22 mouse cellular contexts compared by ENCODE assay signal in genomic region chr9:104594979-104595378, GRCm38 (mm10). TPM values are rescaled to one million over a fixed set of nuclear protein-coding genes. Genes with fewer than 3 reads are reported as not detected.
DNase-seq lines count a peak whose midpoint lies in the region; ATAC-seq lines count a peak whose summit lies in the region.
"Had no signal": no experiment of that assay in that cellular context is flagged by ENCODE, and none has a peak within 500 bp of the region (broad histone marks: within the 10 kb centered on the region; RNA-seq: fewer than 3 reads in every experiment).

No protein-coding gene starts in this region.

- 51% methylated on average over 2 of the region's 2 CpGs for WGBS in hindbrain, embryonic 13.5 days
- 75% methylated on average over 2 of the region's 2 CpGs for WGBS in hindbrain, embryonic 12.5 days
- WGBS in limb, embryonic 12.5 days = 35% methylated on average over 2 of the region's 2 CpGs
- WGBS in limb, embryonic 10.5 days = 53% methylated on average over 2 of the region's 2 CpGs
- 36% methylated on average over 2 of the region's 2 CpGs for WGBS in limb, embryonic 13.5 days

- H3K4me1 ChIP-seq in hindbrain, embryonic 13.5 days (replicated peaks) = peaks cover 10% of the 10 kb centered on the region
- no peaks in the 10 kb centered on the region for H3K4me1 ChIP-seq in hindbrain, embryonic 12.5 days
- H3K4me1 ChIP-seq in limb, embryonic 12.5 days (replicated peaks) = peaks cover 13% of the 10 kb centered on the region
- H3K4me1 ChIP-seq in limb, embryonic 10.5 days = peaks cover 14% of the 10 kb centered on the region
- H3K4me1 ChIP-seq in limb, embryonic 13.5 days = peaks cover 11% of the 10 kb centered on the region
- H3K4me1 ChIP-seq: embryonic facial prominence, embryonic 10.5 days; embryonic facial prominence, embryonic 15.5 days; intestine, embryonic 15.5 days had no signal

- DNase-seq in limb, embryonic 10.5 days (ENCODE audit: low spot score) = no peak
- peak; percentile 19 for DNase-seq in neural tube, embryonic 10.5 days (ENCODE audit: extremely low spot score, low spot score)
- no peak for DNase-seq in kidney, postnatal 25 days
- no peak for DNase-seq in layer of hippocampus, adult 9-10 months (ENCODE audit: low spot score)
- DNase-seq: layer of hippocampus, postnatal 36 days; lung, adult 2 months; right cerebral cortex, postnatal 25 days; thymus, adult 18-20 months; thymus, postnatal 25 days had no signal

- ATAC-seq in hindbrain, embryonic 13.5 days (ENCODE audit: low FRiP score) = no peak
- ATAC-seq in hindbrain, embryonic 12.5 days (ENCODE audit: low FRiP score) = no peak
- ATAC-seq in limb, embryonic 12.5 days (ENCODE audit: insufficient number of reproducible peaks, insufficient read depth, low FRiP score, low TSS enrichment, low read depth) = 0 out of 2 replicates have a peak, but pooled peaks have one; percentile 3
- no peak for ATAC-seq in limb, embryonic 13.5 days (ENCODE audit: low FRiP score, low read depth)
- ATAC-seq: forebrain, embryonic 16.5 days; intestine, embryonic 15.5 days; Patski had no signal

- no peaks in the 10 kb centered on the region for H3K27me3 ChIP-seq in hindbrain, embryonic 13.5 days
- H3K27me3 ChIP-seq in hindbrain, embryonic 12.5 days = no peaks in the 10 kb centered on the region
- H3K27me3 ChIP-seq in limb, embryonic 12.5 days = no peaks in the 10 kb centered on the region
- no peaks in the 10 kb centered on the region for H3K27me3 ChIP-seq in limb, embryonic 10.5 days (ENCODE audit: low read depth, poor library complexity, severe bottlenecking)
- H3K27me3 ChIP-seq in limb, embryonic 13.5 days = no peaks in the 10 kb centered on the region
- H3K27me3 ChIP-seq: embryonic facial prominence, embryonic 15.5 days; heart, embryonic 13.5 days; intestine, embryonic 15.5 days; limb, embryonic 15.5 days; neural tube, embryonic 12.5 days; Patski had no signal

- no peak overlapping the region for H3K4me3 ChIP-seq in hindbrain, embryonic 13.5 days
- no peak overlapping the region for H3K4me3 ChIP-seq in hindbrain, embryonic 12.5 days
- no peak overlapping the region for H3K4me3 ChIP-seq in limb, embryonic 12.5 days (replicated peaks)
- no peak overlapping the region for H3K4me3 ChIP-seq in limb, embryonic 10.5 days
- H3K4me3 ChIP-seq in limb, embryonic 13.5 days = no peak overlapping the region
- H3K4me3 ChIP-seq: embryonic facial prominence, embryonic 10.5 days; embryonic facial prominence, embryonic 15.5 days; heart, embryonic 13.5 days; intestine, embryonic 15.5 days; limb, embryonic 15.5 days; neural tube, embryonic 12.5 days had no signal

- no peak overlapping the region for H3K9ac ChIP-seq in hindbrain, embryonic 13.5 days
- H3K9ac ChIP-seq in hindbrain, embryonic 12.5 days = no peak overlapping the region
- H3K9ac ChIP-seq in limb, embryonic 12.5 days (replicated peaks) = no peak overlapping the region
- no peak overlapping the region for H3K9ac ChIP-seq in limb, embryonic 13.5 days
- H3K9ac ChIP-seq: embryonic facial prominence, embryonic 15.5 days; heart, embryonic 13.5 days; intestine, embryonic 15.5 days; limb, embryonic 15.5 days; liver, embryonic 14.5 days; neural tube, embryonic 12.5 days had no signal

- no peaks in the 10 kb centered on the region for H3K9me3 ChIP-seq in hindbrain, embryonic 13.5 days
- no peaks in the 10 kb centered on the region for H3K9me3 ChIP-seq in hindbrain, embryonic 12.5 days (replicated peaks)
- H3K9me3 ChIP-seq in limb, embryonic 12.5 days = 0 out of 2 replicates have a peak, but pooled peaks cover 2% of the 10 kb centered on the region
- no peaks in the 10 kb centered on the region for H3K9me3 ChIP-seq in limb, embryonic 10.5 days (replicated peaks)
- H3K9me3 ChIP-seq in limb, embryonic 13.5 days = no peaks in the 10 kb centered on the region; the same call in 1 of the 2 replicates
- H3K9me3 ChIP-seq: embryonic facial prominence, embryonic 15.5 days; intestine, embryonic 15.5 days; limb, embryonic 15.5 days; neural tube, embryonic 12.5 days had no signal

- peak overlapping the region; percentile 41 for H3K27ac ChIP-seq in hindbrain, embryonic 13.5 days
- H3K27ac ChIP-seq in hindbrain, embryonic 12.5 days = no peak overlapping the region
- no peak overlapping the region for H3K27ac ChIP-seq in limb, embryonic 12.5 days
- no peak overlapping the region for H3K27ac ChIP-seq in limb, embryonic 10.5 days
- H3K27ac ChIP-seq in limb, embryonic 13.5 days = peak overlapping the region; percentile 39
- H3K27ac ChIP-seq: embryonic facial prominence, embryonic 10.5 days; embryonic facial prominence, embryonic 15.5 days; heart, embryonic 13.5 days; intestine, embryonic 15.5 days; limb, embryonic 15.5 days; liver, embryonic 14.5 days; neural tube, embryonic 12.5 days had no signal

- no peak overlapping the region for H3K4me2 ChIP-seq in hindbrain, embryonic 13.5 days
- H3K4me2 ChIP-seq in hindbrain, embryonic 12.5 days (replicated peaks) = no peak overlapping the region
- no peak overlapping the region for H3K4me2 ChIP-seq in limb, embryonic 12.5 days
- no peak overlapping the region for H3K4me2 ChIP-seq in limb, embryonic 13.5 days (replicated peaks)
- H3K4me2 ChIP-seq: embryonic facial prominence, embryonic 15.5 days; heart, embryonic 13.5 days; intestine, embryonic 15.5 days; limb, embryonic 15.5 days; neural tube, embryonic 12.5 days had no signal

- H3K36me3 ChIP-seq in hindbrain, embryonic 13.5 days = no peaks in the 10 kb centered on the region
- H3K36me3 ChIP-seq in hindbrain, embryonic 12.5 days = no peaks in the 10 kb centered on the region
- no peaks in the 10 kb centered on the region for H3K36me3 ChIP-seq in limb, embryonic 12.5 days
- no peaks in the 10 kb centered on the region for H3K36me3 ChIP-seq in limb, embryonic 10.5 days
- H3K36me3 ChIP-seq in limb, embryonic 13.5 days = no peaks in the 10 kb centered on the region
- H3K36me3 ChIP-seq: embryonic facial prominence, embryonic 10.5 days; embryonic facial prominence, embryonic 15.5 days; heart, embryonic 13.5 days; intestine, embryonic 15.5 days; limb, embryonic 15.5 days; neural tube, embryonic 12.5 days had no signal

RNA-seq across cellular contexts. Expression of gene Cpne4, which starts 47.9 kb away (rescaled TPM):
- 7.0 and 9.8 TPM in 2 replicates for polyA plus RNA-seq in hindbrain, embryonic 13.5 days (2015; fragmentation: Nextera tagmentation; extraction: Ambion mirVana)
- polyA plus RNA-seq in hindbrain, embryonic 12.5 days (2016; fragmentation: Nextera tagmentation; extraction: Ambion mirVana) = 2.3 TPM in 2 replicates
- 0.40 TPM in 1 of 2 replicates, not detected in the other for polyA plus RNA-seq in limb, embryonic 12.5 days (2016; fragmentation: Nextera tagmentation; extraction: Ambion mirVana)
- 0.41 TPM in 1 of 2 replicates, not detected in the other for polyA plus RNA-seq in limb, embryonic 10.5 days (2016; fragmentation: Nextera tagmentation; extraction: Ambion mirVana)
- polyA plus RNA-seq in limb, embryonic 13.5 days (2015; fragmentation: Nextera tagmentation; extraction: Ambion mirVana) = 0.38 and 0.78 TPM in 2 replicates

Comparison
In these comparisons a context has a peak if more than half of its experiments do, and no peak if none do; other contexts are left out.
1. H3K27ac ChIP-seq: peak in hindbrain, embryonic 13.5 days (single experiment) and limb, embryonic 13.5 days (single experiment); none in hindbrain, embryonic 12.5 days (single experiment), limb, embryonic 12.5 days (single experiment) and limb, embryonic 10.5 days (single experiment).